Mouse (Mus musculus) megakaryocyte, embryonic 14.5 days (primary cell): ENCODE measurements around the gene Ndufs2.

ENCODE experiments used
- FLI1 ChIP-seq: IDR thresholded peaks from 2 replicates; pipeline ENCODE4 v1.6.1; 2012; ENCODE audit warnings: low read length, inconsistent platforms, mixed read lengths
- GATA1 ChIP-seq: IDR thresholded peaks from 3 replicates; pipeline ENCODE4 v1.6.1; 2012; ENCODE audit warnings: mixed read lengths, low read length, inconsistent platforms, borderline replicate concordance

DNA sequence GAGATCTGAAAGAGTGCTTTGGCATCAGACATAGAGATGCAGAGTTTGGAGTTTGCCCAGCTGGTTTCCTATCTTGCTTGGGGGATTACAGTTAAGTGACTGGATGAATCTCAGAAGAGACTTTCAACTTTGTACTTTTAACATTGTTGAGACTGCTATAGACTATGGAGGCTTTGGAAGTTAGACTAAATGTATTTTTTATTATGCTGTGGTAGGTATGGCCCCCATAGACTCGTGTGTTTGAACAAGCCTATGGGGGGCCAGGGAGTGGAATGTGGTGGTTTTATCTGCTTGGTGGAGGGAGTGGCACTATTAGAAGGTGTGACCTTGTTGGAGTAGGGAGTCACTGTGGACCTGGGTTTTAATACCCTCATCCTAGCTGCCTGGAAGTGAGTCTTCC lies 51.7 kb downstream of the Ndufs2 start:
- TF ChIP-seq GATA1 (no peak), FLI1 (no peak)
